Mouse (Mus musculus) heart, adult 18-20 months (tissue): ENCODE results near the gene Ncapd2. TPM values are rescaled to one million over a fixed set of nuclear protein-coding genes. Genes with fewer than 3 reads are reported as not detected.

Experiments
- DNase-seq, 2 experiments: peaks; one replicate each; pipeline ENCODE4 v3.0.0; 2021 to 2022; ENCODE audit warnings: mixed read lengths in 1 of 2
- microRNA-seq, 2 experiments: library from miRNA; unstranded; fragments of <30 nt; microRNA quantifications; one replicate each; pipeline ENCODE4 v1.2.0; 2022
- total RNA-seq, 2 experiments: library from RNA; stranded (reverse); gene quantifications; 2 replicates each; pipeline ENCODE4 v1.2.3; 2021

The Ncapd2 gene
- total RNA-seq, 2 experiments from 2014 or later = 12.2 to 15.6 TPM

DNA sequence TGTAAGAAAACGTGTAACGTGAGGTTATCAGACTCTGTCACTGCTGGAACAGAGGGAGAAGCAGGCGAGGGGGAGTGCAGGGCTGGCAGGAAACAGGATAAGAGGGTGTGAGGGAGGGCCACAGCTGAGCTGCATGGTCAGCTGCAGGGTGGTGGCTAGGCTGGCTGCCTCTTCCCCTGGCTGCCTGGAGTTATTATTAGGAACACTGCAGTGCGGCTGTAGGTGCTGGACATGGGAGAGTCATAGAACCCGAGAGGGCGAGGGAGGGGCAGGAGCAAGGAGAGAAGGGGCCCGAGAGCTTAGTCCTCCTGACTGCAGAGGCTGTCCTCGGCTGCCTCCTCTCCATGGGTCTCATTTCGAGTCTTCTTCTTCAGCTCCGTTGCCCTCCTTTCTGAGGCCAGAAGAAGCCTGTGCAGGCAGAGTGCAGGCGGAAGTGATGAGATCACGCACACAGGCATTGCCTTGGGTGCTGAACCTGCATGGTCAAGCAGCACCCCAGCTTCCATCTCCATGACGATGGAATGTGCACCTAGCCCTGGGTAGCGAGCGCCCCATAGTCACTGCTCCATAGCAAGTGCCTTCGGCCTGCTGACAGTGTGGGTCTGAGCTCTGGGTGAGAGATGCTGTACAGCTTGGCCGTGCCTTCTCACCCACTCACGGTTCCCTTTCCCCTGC, 43.1 kb downstream of the Ncapd2 start:
- peak; percentile 73 to 86 for DNase-seq

DNA sequence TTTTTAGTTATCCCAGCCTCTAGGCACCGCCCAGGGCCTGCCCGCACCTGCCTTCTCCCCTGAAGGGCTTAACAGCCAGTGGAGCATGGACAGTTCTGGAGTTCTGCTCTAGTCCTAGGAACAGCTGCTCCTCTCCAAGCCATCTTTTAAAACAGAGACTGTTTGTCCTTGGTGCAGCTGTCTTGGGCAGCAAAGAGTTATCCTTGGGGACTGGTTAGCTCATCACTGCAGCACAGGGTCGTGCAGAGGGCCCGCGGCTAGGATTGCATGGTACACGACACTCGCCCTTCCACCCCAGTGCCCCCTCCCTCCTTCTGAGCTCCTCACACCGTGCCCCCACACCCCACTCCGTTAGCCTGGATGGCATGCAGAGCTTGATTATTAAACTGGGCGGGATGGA, 44.2 kb downstream of the Ncapd2 start:
- DNase-seq = no peak

GRCm38 (mm10) chr6:125146797-125147196, 44.7 kb downstream of the Ncapd2 start:
- DNase-seq = peak; percentile 76 to 81

DNA sequence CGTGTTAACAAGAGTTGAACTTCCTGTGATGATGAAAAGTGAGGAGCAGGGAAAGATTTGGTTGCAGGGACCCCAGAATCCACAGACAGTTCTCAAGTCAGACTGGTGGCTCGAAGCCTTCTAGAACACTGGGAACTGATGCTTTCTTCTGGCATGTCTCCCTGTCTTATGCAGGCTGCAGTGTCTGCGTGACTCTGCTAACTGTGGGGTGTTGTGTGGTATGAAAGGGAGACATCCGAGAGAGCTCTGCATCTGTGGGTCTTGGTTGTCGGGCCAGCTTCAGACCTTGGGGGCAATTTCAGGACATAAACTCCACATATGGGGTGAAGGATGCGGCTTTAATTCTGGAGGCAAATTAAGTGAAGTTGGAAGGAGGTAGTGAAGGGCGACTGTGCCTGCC, 45.4 kb downstream of the Ncapd2 start:
- DNase-seq = no peak

DNA sequence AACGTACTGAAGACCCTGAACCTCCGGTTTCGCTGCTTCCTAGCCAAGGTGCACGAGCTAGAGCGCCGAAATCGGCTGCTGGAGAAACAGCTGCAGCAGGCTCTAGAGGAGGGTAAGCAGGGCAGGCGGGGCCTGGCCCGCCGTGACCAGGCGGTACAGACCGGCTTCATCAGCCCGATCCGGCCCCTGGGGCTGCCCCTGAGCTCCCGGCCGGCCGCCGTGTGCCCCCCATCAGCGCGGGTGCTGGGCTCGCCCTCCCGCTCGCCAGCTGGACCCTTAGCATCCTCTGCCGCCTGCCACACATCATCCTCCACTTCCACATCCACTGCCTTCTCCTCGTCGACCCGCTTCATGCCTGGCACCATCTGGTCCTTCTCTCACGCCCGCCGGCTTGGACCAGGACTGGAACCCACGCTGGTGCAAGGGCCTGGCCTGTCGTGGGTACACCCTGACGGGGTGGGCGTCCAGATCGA, 46.0 kb downstream of the Ncapd2 start:
- DNase-seq = no peak

- DNase-seq = peak; percentile 94 to 96
These were observed 46.5 kb downstream of the Ncapd2 start, which contains the start of gene Iffo1 for GRCm38 (mm10) chr6:125145001-125145400. Gene Iffo1 (plus strand): TSS chr6:125145241.

DNA sequence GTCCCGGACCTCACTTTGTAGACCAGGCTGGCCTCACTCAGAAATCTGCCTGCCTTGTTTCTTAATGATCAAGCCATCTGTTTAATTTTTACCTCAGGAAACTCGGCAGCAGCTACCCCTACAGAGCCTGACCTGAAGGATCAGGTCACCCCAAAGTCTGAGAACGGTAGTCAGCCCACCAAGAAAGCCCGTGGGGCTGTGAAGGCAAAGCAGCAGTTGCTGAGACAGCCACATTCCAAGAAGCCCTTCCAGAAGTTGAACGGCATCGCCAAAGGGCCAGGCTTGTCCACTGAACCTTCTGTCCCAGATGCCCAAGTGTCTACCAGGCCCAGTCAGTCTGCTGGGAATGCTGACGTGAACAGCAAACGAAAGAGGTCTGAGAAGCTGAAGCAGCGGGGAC, 47.6 kb downstream of the Ncapd2 start:
- no peak for DNase-seq

GRCm38 (mm10) chr6:125143128-125143527, 48.4 kb downstream of the Ncapd2 start:
- no peak for DNase-seq

- DNase-seq = no peak
These were observed 49.1 kb downstream of the Ncapd2 start for GRCm38 (mm10) chr6:125142436-125142835.

GRCm38 (mm10) chr6:125139747-125140146, 51.8 kb downstream of the Ncapd2 start:
- DNase-seq = no peak

- peak; percentile 43 to 65 for DNase-seq
These were observed 54.4 kb downstream of the Ncapd2 start for GRCm38 (mm10) chr6:125137002-125137671.

GRCm38 (mm10) chr6:125132470-125132869, 59.0 kb downstream of the Ncapd2 start:
- no peak for DNase-seq

DNA sequence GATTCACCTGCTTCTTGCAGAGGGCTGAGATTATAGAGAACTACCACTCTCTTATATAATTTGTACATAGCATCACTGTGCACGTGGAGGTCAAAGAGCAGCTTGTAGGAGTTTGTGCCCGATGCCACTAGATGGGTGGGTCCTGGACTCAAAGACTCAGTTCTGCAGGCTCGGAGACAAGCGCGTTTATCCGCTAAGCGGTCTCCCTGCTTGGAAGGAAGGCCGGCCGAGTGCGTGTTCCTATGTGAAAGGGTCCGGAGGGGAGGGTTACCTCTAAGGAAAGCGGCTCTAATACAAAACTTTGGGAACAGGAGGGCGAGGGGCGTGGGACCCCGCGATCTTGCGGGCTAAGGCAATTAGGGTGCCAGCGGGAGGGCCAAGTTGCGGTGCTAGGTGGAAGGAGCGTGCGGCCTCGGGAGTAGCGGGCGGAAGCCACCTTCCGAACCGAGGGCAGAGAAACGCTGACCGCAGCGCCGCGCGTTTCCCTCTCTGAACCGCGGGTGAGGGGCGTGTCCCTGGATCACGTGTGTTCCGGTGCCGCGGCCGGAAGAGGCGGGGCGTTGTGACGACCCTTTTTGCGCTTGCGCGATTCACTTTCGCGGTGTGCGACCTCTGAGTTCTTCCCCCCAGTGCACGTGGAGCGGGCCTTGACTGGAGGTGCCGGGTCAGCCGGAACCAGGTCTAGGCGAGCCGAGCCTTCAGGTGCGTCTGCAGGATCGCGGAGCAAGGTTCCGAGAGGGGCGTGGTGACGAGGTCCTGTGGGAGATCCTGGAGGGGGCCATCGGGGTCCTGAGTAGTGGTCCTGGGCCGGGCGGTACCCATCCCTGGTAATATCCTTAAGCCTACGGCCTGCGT, 60.0 kb downstream of the Ncapd2 start, which contains the start of gene Nop2:
Gene Nop2 (plus strand): TSS at position 608 of the 855 bp plus-strand sequence.
- DNase-seq = peak; percentile 90

DNA sequence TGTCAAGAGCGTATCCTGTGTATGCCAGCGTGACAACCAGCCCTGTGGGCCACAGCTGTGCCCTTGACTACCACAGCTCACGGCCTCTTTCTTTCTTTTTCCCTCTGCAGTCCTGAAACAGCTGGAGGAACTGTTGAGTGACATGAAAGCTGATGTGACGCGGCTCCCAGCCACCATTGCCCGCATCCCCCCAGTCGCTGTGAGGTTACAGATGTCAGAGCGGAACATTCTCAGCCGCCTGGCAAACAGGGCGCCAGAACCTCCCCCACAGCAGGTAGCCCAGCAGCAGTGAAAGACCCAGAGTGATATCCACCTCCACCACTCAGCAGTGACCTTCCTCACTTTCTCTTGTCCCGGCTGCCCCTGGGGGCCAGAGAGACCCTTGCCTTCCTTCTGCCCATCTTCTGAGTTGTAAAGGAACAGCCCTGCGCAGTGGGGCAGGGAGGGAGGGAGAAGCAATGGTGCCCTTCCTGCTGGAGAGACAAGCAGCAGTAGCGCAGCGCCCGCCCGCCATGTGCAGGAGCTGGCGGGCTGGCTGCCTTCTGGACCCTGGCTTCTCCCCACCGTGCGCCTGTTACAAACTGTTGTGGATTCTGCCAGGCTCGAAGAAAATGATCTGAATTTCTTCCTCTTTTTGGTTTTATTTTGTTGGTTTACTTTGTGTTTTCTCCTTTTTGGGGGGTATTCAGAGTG, 61.6 kb downstream of the Ncapd2 start:
- DNase-seq = no peak

DNA sequence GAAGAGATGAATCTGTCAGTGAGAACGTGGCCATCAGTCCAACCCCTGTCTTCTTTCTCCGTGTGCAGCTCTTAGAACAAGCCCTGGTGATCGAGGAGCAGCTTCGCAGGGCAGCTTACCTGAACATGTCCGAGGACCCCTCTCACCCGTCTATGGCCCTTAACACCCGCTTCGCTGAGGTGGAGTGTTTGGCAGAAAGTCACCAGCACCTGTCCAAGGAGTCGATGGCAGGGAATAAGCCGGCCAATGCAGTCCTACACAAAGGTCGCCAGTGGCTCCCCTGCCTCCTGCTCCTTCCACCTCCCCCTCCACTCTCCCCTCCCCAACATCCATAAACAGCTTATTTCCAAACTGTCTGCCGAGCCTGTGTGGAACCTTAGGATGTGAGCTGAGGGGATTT, 62.8 kb downstream of the Ncapd2 start:
- DNase-seq = no peak

- no peak for DNase-seq
These were observed 72.1 kb downstream of the Ncapd2 start for GRCm38 (mm10) chr6:125119387-125119786.

Small RNA genes within 50 kb of the gene (microRNA-seq; reads per million reads assigned to microRNA genes)
- 2.3 to 4.9 reads per million in 2 experiments for gene Mir3098
- 0 reads per million in 2 experiments for gene Mir8113

Other genes starting within 250 kb of the Ncapd2 start
- gene Cops7a, start 226.2 kb downstream of the Ncapd2 start, total RNA-seq = 100 to 1,000 TPM in 1 of 2 experiments, 10 to 100 TPM in 1; 94.3 to 102 TPM
- under 1 TPM; 0.62 to 0.80 TPM for gene Pianp, start 195.0 kb downstream of the Ncapd2 start, total RNA-seq
- gene Zfp384, start 182.6 kb downstream of the Ncapd2 start, total RNA-seq = 10 to 100 TPM; 20.5 to 20.6 TPM
- 10 to 100 TPM; 22.4 to 26.6 TPM for gene Ing4, start 151.9 kb downstream of the Ncapd2 start, total RNA-seq
- gene Acrbp, start 142.0 kb downstream of the Ncapd2 start, total RNA-seq = 1 to 10 TPM in 1 of 2 experiments, under 1 TPM in 1; 0.99 to 2.7 TPM
- gene Lpar5, start 123.8 kb downstream of the Ncapd2 start, total RNA-seq = under 1 TPM; 0.25 to 0.62 TPM
- 100 to 1,000 TPM; 105 to 111 TPM for gene Chd4, start 95.7 kb downstream of the Ncapd2 start, total RNA-seq
- gene Nop2, start 59.8 kb downstream of the Ncapd2 start, total RNA-seq = 10 to 100 TPM; 19.2 to 20.1 TPM
- 1 to 10 TPM; 5.0 to 5.9 TPM for gene Iffo1, start 46.5 kb downstream of the Ncapd2 start, total RNA-seq
- 1,000 to 10,000 TPM; 4,422 to 5,568 TPM for gene Gapdh, start 25.2 kb downstream of the Ncapd2 start, total RNA-seq
- gene Mrpl51, start 100 bp upstream of the Ncapd2 start, total RNA-seq = 100 to 1,000 TPM; 316 to 366 TPM
- gene Vamp1, start 23.9 kb upstream of the Ncapd2 start, total RNA-seq = 1 to 10 TPM; 5.0 to 7.8 TPM
- gene Tapbpl, start 40.2 kb upstream of the Ncapd2 start, total RNA-seq = 1 to 10 TPM; 5.7 to 6.1 TPM
- 1 to 10 TPM in 1 of 2 experiments, not detected in 1; 1.7 TPM for gene Cd27, start 45.3 kb upstream of the Ncapd2 start, total RNA-seq
- gene Tuba3a, start 94.3 kb upstream of the Ncapd2 start, total RNA-seq = not detected
- gene Ltbr, start 122.2 kb upstream of the Ncapd2 start, total RNA-seq = 10 to 100 TPM; 25.0 to 28.7 TPM
- gene Scnn1a, start 129.0 kb upstream of the Ncapd2 start, total RNA-seq = 1 to 10 TPM in 1 of 2 experiments, under 1 TPM in 1; 0.47 to 1.3 TPM
- 10 to 100 TPM; 47.5 to 50.8 TPM for gene Tnfrsf1a, start 157.7 kb upstream of the Ncapd2 start, total RNA-seq
- gene Plekhg6, start 189.1 kb upstream of the Ncapd2 start, total RNA-seq = not detected